Mouse (Mus musculus) hindbrain, embryonic 10.5 days (tissue): ENCODE data around the gene Cntnap1. TPM values are rescaled to one million over a fixed set of nuclear protein-coding genes. Genes with fewer than 3 reads are reported as not detected.
"Not testable (repeated sequence)": the region's sequence is repeated elsewhere in the genome, so short reads cannot be mapped to it uniquely, and the experiment has no call there.

Experiments
- DNase-seq: peaks from one replicate; pipeline ENCODE4 v3.0.0-alpha.2; 2017; ENCODE audit warnings: low spot score
- H3K27ac ChIP-seq: fragments of 300-500 bp; sonication (generic); 2 replicates; pipeline ENCODE4 v1.5.1; 2016; ENCODE audit warnings: mild to moderate bottlenecking, moderate library complexity
- H3K27me3 ChIP-seq: fragments of 300-500 bp; sonication (generic); 2 replicates; pipeline ENCODE4 v1.6.1; 2016; ENCODE audit warnings: mild to moderate bottlenecking; ENCODE audit not compliant: poor library complexity, insufficient read depth, severe bottlenecking
- H3K36me3 ChIP-seq: fragments of 300-500 bp; sonication (generic); 2 replicates; pipeline ENCODE4 v1.6.1; 2016; ENCODE audit warnings: mild to moderate bottlenecking, moderate library complexity
- H3K4me1 ChIP-seq: fragments of 300-500 bp; sonication (generic); replicated peaks from 2 replicates; pipeline ENCODE4 v1.6.1; 2016; ENCODE audit warnings: mild to moderate bottlenecking
- H3K4me3 ChIP-seq: fragments of 300-500 bp; sonication (generic); 2 replicates; pipeline ENCODE4 v1.5.1; 2016; ENCODE audit warnings: mild to moderate bottlenecking, moderate library complexity
- H3K9me3 ChIP-seq: fragments of 300-500 bp; sonication (generic); 2 replicates; pipeline ENCODE4 v1.6.1; 2016; ENCODE audit warnings: mild to moderate bottlenecking, moderate library complexity
- WGBS: fragments of 180-500 bp; shearing (Covaris S2); methylation state at CpG from one replicate; pipeline ENCODE4 v1.1.7; 2016; 5-methylcytosine and 5-hydroxymethylcytosine counted together
- polyA plus RNA-seq: library from polyadenylated mRNA; unstranded; fragments of >200 nt; fragmentation: Nextera tagmentation; extraction: Ambion mirVana; gene quantifications from 2 replicates; pipeline ENCODE4 v1.2.1, GENCODE M21; 2016

The Cntnap1 gene
- polyA plus RNA-seq, 1 experiment from 2014 or later, result 0.71 TPM

- Histone ChIP-seq H3K9me3 (no peaks in the 10 kb centered on the region), H3K27ac (peak within 1 kb of the TSS; percentile 83), H3K4me3 (peak within 1 kb of the TSS; percentile 54), H3K4me1 (peaks cover 14% of the 10 kb centered on the region), H3K27me3 (peaks cover 48% of the 10 kb centered on the region), H3K36me3 (no peaks in the 10 kb centered on the region)
- peak; percentile 71 for DNase-seq
- 1% methylated on average over 36 of the region's 36 CpGs for WGBS
Observed at GRCm38 (mm10) chr11:101155728-101156371, 14.5 kb upstream of the Cntnap1 start, which contains the start of gene Tubg2. Gene Tubg2 (plus strand): TSS chr11:101155907.

GRCm38 (mm10) chr11:101160151-101160550 lies 10.2 kb upstream of the Cntnap1 start:
- not testable (repeated sequence) for H3K27ac ChIP-seq, H3K9me3 ChIP-seq, H3K4me3 ChIP-seq, DNase-seq
- WGBS, result 79% methylated on average over 10 of the region's 10 CpGs
- Histone ChIP-seq H3K27me3 (peaks cover 84% of the 10 kb centered on the region), H3K36me3 (peaks cover 29% of the 10 kb centered on the region), H3K4me1 (peaks cover 39% of the 10 kb centered on the region)

GRCm38 (mm10) chr11:101160981-101161505 lies 9.3 kb upstream of the Cntnap1 start:
- H3K9me3 ChIP-seq, H3K4me3 ChIP-seq, DNase-seq, H3K27ac ChIP-seq: not testable (repeated sequence)
- H3K36me3 ChIP-seq, result peaks cover 29% of the 10 kb centered on the region
- peaks cover 36% of the 10 kb centered on the region for H3K4me1 ChIP-seq
- 81% methylated on average over 8 of the region's 8 CpGs for WGBS
- peaks cover 85% of the 10 kb centered on the region for H3K27me3 ChIP-seq

- no peak for DNase-seq
- peaks cover 34% of the 10 kb centered on the region for H3K36me3 ChIP-seq
- no peaks in the 10 kb centered on the region for H3K9me3 ChIP-seq
- H3K27ac ChIP-seq, result no peak overlapping the region
- peaks cover 31% of the 10 kb centered on the region for H3K4me1 ChIP-seq
- 86% methylated on average over 15 of the region's 15 CpGs for WGBS
- H3K4me3 ChIP-seq, result no peak overlapping the region
- peaks cover 85% of the 10 kb centered on the region for H3K27me3 ChIP-seq
Observed at GRCm38 (mm10) chr11:101161551-101161950, 8.8 kb upstream of the Cntnap1 start.

GRCm38 (mm10) chr11:101162301-101162700 lies 8.0 kb upstream of the Cntnap1 start:
- Histone ChIP-seq H3K36me3 (peaks cover 42% of the 10 kb centered on the region), H3K4me1 (peaks cover 32% of the 10 kb centered on the region), H3K27ac (no peak overlapping the region), H3K27me3 (peaks cover 87% of the 10 kb centered on the region), H3K4me3 (no peak overlapping the region), H3K9me3 (no peaks in the 10 kb centered on the region)
- DNase-seq, result no peak
- 55% methylated on average over 5 of the region's 5 CpGs for WGBS

GRCm38 (mm10) chr11:101162772-101163171 lies 7.6 kb upstream of the Cntnap1 start:
- H3K4me3 ChIP-seq, result no peak overlapping the region
- peaks cover 87% of the 10 kb centered on the region for H3K27me3 ChIP-seq
- H3K36me3 ChIP-seq, result peaks cover 46% of the 10 kb centered on the region
- H3K9me3 ChIP-seq, result no peaks in the 10 kb centered on the region
- WGBS, result 48% methylated on average over 5 of the region's 5 CpGs
- H3K27ac ChIP-seq, result no peak overlapping the region
- peaks cover 36% of the 10 kb centered on the region for H3K4me1 ChIP-seq
- no peak for DNase-seq

- WGBS, result 6% methylated on average over 49 of the region's 49 CpGs
- H3K27ac ChIP-seq, result peak overlapping the region; percentile 40; the same call in 1 of the 2 replicates
- peaks cover 88% of the 10 kb centered on the region for H3K27me3 ChIP-seq
- H3K4me3 ChIP-seq, result peak overlapping the region; percentile 46
- DNase-seq, result no peak
- H3K36me3 ChIP-seq, result peaks cover 52% of the 10 kb centered on the region
- no peaks in the 10 kb centered on the region for H3K9me3 ChIP-seq
- peaks cover 45% of the 10 kb centered on the region for H3K4me1 ChIP-seq
Observed at GRCm38 (mm10) chr11:101163476-101164350, 6.6 kb upstream of the Cntnap1 start.

GRCm38 (mm10) chr11:101164351-101164665 lies 6.0 kb upstream of the Cntnap1 start:
- 0 out of 2 replicates have a peak overlapping the region, but pooled peaks have one; percentile 40 for H3K27ac ChIP-seq
- no peak for DNase-seq
- no peaks in the 10 kb centered on the region for H3K9me3 ChIP-seq
- peaks cover 52% of the 10 kb centered on the region for H3K36me3 ChIP-seq
- peak overlapping the region; percentile 46 for H3K4me3 ChIP-seq
- WGBS, result 2% methylated on average over 21 of the region's 21 CpGs
- H3K27me3 ChIP-seq, result peaks cover 91% of the 10 kb centered on the region
- peaks cover 51% of the 10 kb centered on the region for H3K4me1 ChIP-seq

- peaks cover 97% of the 10 kb centered on the region for H3K27me3 ChIP-seq
- H3K36me3 ChIP-seq, result peaks cover 52% of the 10 kb centered on the region
- DNase-seq, result peak; percentile 46
- H3K4me3 ChIP-seq, result peak overlapping the region; percentile 46
- 6% methylated on average over 35 of the region's 35 CpGs for WGBS
- H3K4me1 ChIP-seq, result peaks cover 57% of the 10 kb centered on the region
- no peak overlapping the region for H3K27ac ChIP-seq
- no peaks in the 10 kb centered on the region for H3K9me3 ChIP-seq
Observed at GRCm38 (mm10) chr11:101164677-101165580, 5.4 kb upstream of the Cntnap1 start.

GRCm38 (mm10) chr11:101166357-101166756 lies 4.0 kb upstream of the Cntnap1 start:
- Histone ChIP-seq H3K4me1 (peaks cover 70% of the 10 kb centered on the region), H3K36me3 (peaks cover 52% of the 10 kb centered on the region), H3K27me3 (peaks cover 98% of the 10 kb centered on the region), H3K9me3 (no peaks in the 10 kb centered on the region), H3K27ac (no peak overlapping the region), H3K4me3 (no peak overlapping the region)
- no peak for DNase-seq
- WGBS, result 43% methylated on average over 14 of the region's 14 CpGs

- Histone ChIP-seq H3K4me3 (no peak overlapping the region), H3K4me1 (peaks cover 80% of the 10 kb centered on the region), H3K27ac (no peak overlapping the region), H3K9me3 (no peaks in the 10 kb centered on the region), H3K27me3 (peaks cover 91% of the 10 kb centered on the region), H3K36me3 (peaks cover 42% of the 10 kb centered on the region)
- WGBS, result 45% methylated on average over 19 of the region's 19 CpGs
- no peak for DNase-seq
Observed at GRCm38 (mm10) chr11:101167211-101167962, 2.9 kb upstream of the Cntnap1 start.

- peaks cover 80% of the 10 kb centered on the region for H3K4me1 ChIP-seq
- H3K27ac ChIP-seq, result no peak overlapping the region
- no peak overlapping the region for H3K4me3 ChIP-seq
- peaks cover 36% of the 10 kb centered on the region for H3K36me3 ChIP-seq
- no peak for DNase-seq
- WGBS, result 40% methylated on average over 8 of the region's 8 CpGs
- H3K27me3 ChIP-seq, result peaks cover 90% of the 10 kb centered on the region
- no peaks in the 10 kb centered on the region for H3K9me3 ChIP-seq
Observed at GRCm38 (mm10) chr11:101167963-101168300, 2.4 kb upstream of the Cntnap1 start.
